Mouse (Mus musculus) embryonic facial prominence, embryonic 10.5 days (tissue): ENCODE measurements around the gene Ugt1a6a. TPM values are rescaled to one million over a fixed set of nuclear protein-coding genes. Genes with fewer than 3 reads are reported as not detected.
"Not testable (repeated sequence)": the region's sequence is repeated elsewhere in the genome, so short reads cannot be mapped to it uniquely, and the experiment has no call there.

Experiments
- DNase-seq: peaks from one replicate; pipeline ENCODE4 v3.0.0-alpha.2; 2017; ENCODE audit warnings: low spot score
- H3K27ac ChIP-seq: fragments of 300-500 bp; sonication (generic); replicated peaks from 2 replicates; pipeline ENCODE4 v1.5.1; 2016; ENCODE audit warnings: mild to moderate bottlenecking
- H3K27me3 ChIP-seq: fragments of 300-500 bp; sonication (generic); replicated peaks from 2 replicates; pipeline ENCODE4 v1.6.1; 2016; ENCODE audit warnings: low read depth, mild to moderate bottlenecking; ENCODE audit not compliant: poor library complexity, severe bottlenecking
- H3K36me3 ChIP-seq: fragments of 300-500 bp; sonication (generic); replicated peaks from 2 replicates; pipeline ENCODE4 v1.6.1; 2016; ENCODE audit warnings: mild to moderate bottlenecking, moderate library complexity
- H3K4me1 ChIP-seq: fragments of 300-500 bp; sonication (generic); 2 replicates; pipeline ENCODE4 v1.6.1; 2016
- H3K4me3 ChIP-seq: fragments of 300-500 bp; sonication (generic); 2 replicates; pipeline ENCODE4 v1.5.1; 2016; ENCODE audit warnings: mild to moderate bottlenecking, moderate library complexity
- H3K9me3 ChIP-seq: fragments of 300-500 bp; sonication (generic); 2 replicates; pipeline ENCODE4 v1.6.1; 2016; ENCODE audit warnings: mild to moderate bottlenecking
- WGBS: fragments of 180-500 bp; shearing (Covaris S2); methylation state at CpG from one replicate; pipeline ENCODE4 v1.1.7; 2016; 5-methylcytosine and 5-hydroxymethylcytosine counted together
- polyA plus RNA-seq: library from polyadenylated mRNA; unstranded; fragments of >200 nt; fragmentation: Nextera tagmentation; extraction: Ambion mirVana; gene quantifications from 2 replicates; pipeline ENCODE4 v1.2.1, GENCODE M21; 2016

Ugt1a6a gene
- polyA plus RNA-seq, 1 experiment from 2014 or later = 0.45 TPM

GRCm38 (mm10) chr1:88140492-88140891 is 5.9 kb downstream of the Ugt1a6a start:
- 69% methylated on average over 1 of the region's 1 CpGs for WGBS

GRCm38 (mm10) chr1:88143966-88144675 is 9.5 kb downstream of the Ugt1a6a start:
- H3K9me3 ChIP-seq, H3K27ac ChIP-seq, H3K4me1 ChIP-seq, H3K36me3 ChIP-seq, H3K27me3 ChIP-seq, H3K4me3 ChIP-seq: not testable (repeated sequence)
- WGBS = 2% methylated on average over 5 of the region's 5 CpGs
- DNase-seq = peak; percentile 49

More at GRCm38 (mm10) chr1:88140492-88140891, 5.9 kb downstream of the Ugt1a6a start:
- H3K27ac ChIP-seq, H3K4me3 ChIP-seq, H3K27me3 ChIP-seq, H3K9me3 ChIP-seq, H3K36me3 ChIP-seq, H3K4me1 ChIP-seq, DNase-seq: not testable (repeated sequence)

DNA sequence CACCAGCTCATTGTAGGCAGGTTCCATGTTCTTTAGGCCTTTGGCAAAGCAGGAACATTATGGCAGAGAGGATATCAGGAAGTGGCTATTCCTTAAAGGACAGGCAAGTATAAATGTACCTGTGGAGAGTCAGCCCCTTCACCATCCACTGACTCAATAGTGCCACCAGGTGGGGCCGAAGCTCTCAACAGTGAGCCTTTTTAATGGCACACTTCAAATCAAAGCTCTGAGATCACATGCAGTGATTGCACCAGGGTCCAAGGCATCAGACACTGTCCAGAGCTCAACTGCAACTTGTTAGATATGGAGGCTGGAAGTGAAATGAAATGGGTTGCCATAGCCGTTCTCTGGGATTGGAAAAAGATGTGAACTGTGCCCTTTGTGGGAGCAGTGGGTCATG is 10.7 kb downstream of the Ugt1a6a start:
- H3K4me3 ChIP-seq, H3K36me3 ChIP-seq, H3K27ac ChIP-seq, H3K27me3 ChIP-seq, H3K9me3 ChIP-seq, H3K4me1 ChIP-seq: not testable (repeated sequence)
- 55% methylated on average over 2 of the region's 2 CpGs for WGBS
- DNase-seq = peak; percentile 24

DNA sequence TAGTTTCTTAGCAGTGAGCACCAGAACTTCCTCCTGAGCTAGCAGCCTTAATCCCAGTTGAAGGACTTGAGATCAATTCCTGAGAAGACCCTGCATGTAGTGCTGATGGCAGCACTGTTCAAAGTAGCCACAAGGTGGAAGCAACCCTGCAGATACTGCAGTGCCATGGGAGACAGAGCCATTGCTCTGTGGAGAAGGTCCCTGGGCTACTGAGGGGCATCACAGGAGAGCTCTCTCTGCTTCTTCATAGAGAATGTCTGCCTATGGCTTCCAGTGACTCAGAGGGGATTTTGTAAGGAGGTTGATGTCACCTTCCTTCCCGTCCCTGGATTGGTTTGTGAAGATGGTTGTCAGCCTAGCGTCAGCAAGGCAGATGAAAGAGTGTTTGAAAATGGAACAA is 15.5 kb downstream of the Ugt1a6a start:
- H3K9me3 ChIP-seq, H3K27me3 ChIP-seq, H3K4me3 ChIP-seq, H3K4me1 ChIP-seq, H3K27ac ChIP-seq, H3K36me3 ChIP-seq: not testable (repeated sequence)
- 75% methylated on average over 2 of the region's 2 CpGs for WGBS
- peak; percentile 11 for DNase-seq

GRCm38 (mm10) chr1:88158430-88158829 is 23.8 kb downstream of the Ugt1a6a start:
- H3K9me3 ChIP-seq = no peaks in the 10 kb centered on the region
- DNase-seq = no peak
- no peak overlapping the region for H3K27ac ChIP-seq
- H3K4me3 ChIP-seq = no peak overlapping the region
- no peaks in the 10 kb centered on the region for H3K4me1 ChIP-seq
- no peaks in the 10 kb centered on the region for H3K27me3 ChIP-seq
- H3K36me3 ChIP-seq = no peaks in the 10 kb centered on the region
- 88% methylated on average over 2 of the region's 2 CpGs for WGBS

GRCm38 (mm10) chr1:88165711-88166110 is 31.1 kb downstream of the Ugt1a6a start, which contains the start of gene Ugt1a5:
Ugt1a5 (plus strand) TSS chr1:88166012.
- WGBS = 79% methylated on average over 5 of the region's 5 CpGs
- H3K4me3 ChIP-seq = no peak within 1 kb of the TSS
- no peak within 1 kb of the TSS for H3K27ac ChIP-seq
- no peaks in the 10 kb centered on the region for H3K4me1 ChIP-seq
- H3K27me3 ChIP-seq = no peaks in the 10 kb centered on the region
- no peak for DNase-seq
- no peaks in the 10 kb centered on the region for H3K36me3 ChIP-seq
- no peaks in the 10 kb centered on the region for H3K9me3 ChIP-seq

- H3K36me3 ChIP-seq, DNase-seq, H3K4me3 ChIP-seq, H3K4me1 ChIP-seq, H3K27me3 ChIP-seq, H3K27ac ChIP-seq: not testable (repeated sequence)
- peaks cover 18% of the 10 kb centered on the region for H3K9me3 ChIP-seq
- 84% methylated on average over 7 of the region's 7 CpGs for WGBS
These were observed 37.6 kb downstream of the Ugt1a6a start for GRCm38 (mm10) chr1:88172190-88172589.

- Histone ChIP-seq H3K36me3 (no peaks in the 10 kb centered on the region), H3K4me3 (no peak overlapping the region), H3K27me3 (no peaks in the 10 kb centered on the region), H3K4me1 (no peaks in the 10 kb centered on the region), H3K27ac (no peak overlapping the region), H3K9me3 (peaks cover 24% of the 10 kb centered on the region)
- WGBS = 88% methylated on average over 1 of the region's 1 CpGs
- no peak for DNase-seq
These were observed 45.0 kb downstream of the Ugt1a6a start for GRCm38 (mm10) chr1:88179657-88180056.

GRCm38 (mm10) chr1:88186325-88186935 is 51.8 kb downstream of the Ugt1a6a start:
- DNase-seq = no peak
- Histone ChIP-seq H3K36me3 (no peaks in the 10 kb centered on the region), H3K4me3 (no peak overlapping the region), H3K9me3 (no peaks in the 10 kb centered on the region), H3K27ac (no peak overlapping the region), H3K27me3 (no peaks in the 10 kb centered on the region), H3K4me1 (no peaks in the 10 kb centered on the region)
- 86% methylated on average over 5 of the region's 5 CpGs for WGBS

DNA sequence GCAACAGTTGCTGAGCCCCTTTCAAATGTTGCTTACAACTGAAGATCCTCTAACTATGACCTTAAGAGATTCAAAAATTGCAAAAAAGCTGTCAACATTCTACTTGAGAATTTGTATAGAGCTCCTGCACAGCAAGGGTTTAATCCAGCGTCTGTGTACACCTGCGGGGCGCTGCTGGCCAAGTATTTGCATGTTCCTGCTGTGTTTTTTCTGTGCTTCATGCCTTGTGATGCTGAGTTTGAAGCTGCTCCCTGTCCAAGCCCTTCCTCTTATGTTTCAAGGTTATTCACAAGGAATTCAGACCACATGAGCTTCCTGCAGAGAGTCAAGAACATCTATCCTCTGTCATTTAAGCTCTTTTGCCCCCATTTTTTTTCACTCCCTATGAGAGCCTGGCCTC is 57.5 kb downstream of the Ugt1a6a start:
- no peaks in the 10 kb centered on the region for H3K27me3 ChIP-seq
- WGBS = 69% methylated on average over 3 of the region's 3 CpGs

GRCm38 (mm10) chr1:88195687-88196086 is 61.1 kb downstream of the Ugt1a6a start:
- Histone ChIP-seq H3K4me1 (no peaks in the 10 kb centered on the region), H3K27me3 (no peaks in the 10 kb centered on the region), H3K4me3 (no peak overlapping the region), H3K27ac (no peak overlapping the region), H3K9me3 (no peaks in the 10 kb centered on the region), H3K36me3 (no peaks in the 10 kb centered on the region)
- 94% methylated on average over 1 of the region's 1 CpGs for WGBS
- no peak for DNase-seq

More for the DNA sequence above, 57.5 kb downstream of the Ugt1a6a start:
- Histone ChIP-seq H3K27ac (no peak overlapping the region), H3K4me3 (no peak overlapping the region), H3K4me1 (no peaks in the 10 kb centered on the region), H3K9me3 (no peaks in the 10 kb centered on the region), H3K36me3 (no peaks in the 10 kb centered on the region)
- no peak for DNase-seq

DNA sequence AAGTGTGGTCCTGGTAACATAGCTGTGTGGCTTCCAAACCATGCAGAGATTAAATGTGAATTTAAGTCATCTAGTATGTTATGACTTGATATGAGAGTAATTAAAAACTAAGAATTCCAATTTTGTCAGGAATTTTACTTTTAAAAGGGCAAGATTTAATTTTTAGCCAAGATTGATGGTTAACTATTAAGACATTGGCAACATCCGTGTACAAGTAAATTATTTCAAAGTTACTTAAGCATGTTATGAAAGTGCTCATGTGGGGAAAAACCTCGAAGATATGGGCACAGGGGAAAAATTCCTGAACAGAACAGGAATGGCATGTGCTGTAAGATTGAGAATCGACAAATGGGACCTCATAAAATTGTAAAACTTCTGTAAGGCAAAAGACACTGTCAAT is 62.8 kb downstream of the Ugt1a6a start:
- Histone ChIP-seq H3K27ac (no peak overlapping the region), H3K9me3 (no peaks in the 10 kb centered on the region), H3K27me3 (no peaks in the 10 kb centered on the region), H3K4me3 (no peak overlapping the region), H3K36me3 (no peaks in the 10 kb centered on the region), H3K4me1 (no peaks in the 10 kb centered on the region)
- no peak for DNase-seq
- 81% methylated on average over 3 of the region's 3 CpGs for whole genome bisulfite sequencing

- 70% methylated on average over 2 of the region's 2 CpGs for WGBS
- DNase-seq = no peak
- Histone ChIP-seq H3K4me1 (peaks cover under 1% of the 10 kb centered on the region), H3K9me3 (peaks cover 13% of the 10 kb centered on the region; the same call in 1 of the 2 replicates), H3K36me3 (0 out of 2 replicates have a peak, but pooled peaks cover 3% of the 10 kb centered on the region), H3K27me3 (peaks cover 6% of the 10 kb centered on the region; the same call in 1 of the 2 replicates), H3K27ac (no peak overlapping the region), H3K4me3 (no peak overlapping the region)
These were observed 65.4 kb downstream of the Ugt1a6a start for GRCm38 (mm10) chr1:88199996-88200395.
